Mouse (Mus musculus): Measurements from ENCODE around the gene Gys1.

DNA sequence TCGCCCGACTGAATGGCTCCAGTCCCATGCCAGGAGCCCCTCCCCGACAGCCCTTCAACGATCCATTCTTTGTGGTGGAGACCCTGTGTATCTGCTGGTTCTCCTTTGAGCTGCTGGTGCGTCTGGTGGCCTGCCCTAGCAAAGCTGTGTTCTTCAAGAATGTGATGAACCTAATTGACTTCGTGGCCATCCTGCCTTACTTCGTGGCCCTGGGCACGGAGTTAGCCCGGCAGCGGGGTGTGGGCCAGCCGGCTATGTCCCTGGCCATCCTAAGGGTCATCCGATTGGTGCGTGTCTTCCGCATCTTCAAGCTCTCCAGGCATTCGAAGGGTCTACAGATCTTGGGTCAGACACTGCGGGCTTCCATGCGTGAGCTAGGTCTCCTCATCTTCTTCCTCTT, 25.7 kb upstream of the Gys1 start:
- no peak for TF ChIP-seq GATA1 (IDR thresholded peaks at IDR 0.05; ENCODE audit: borderline replicate concordance, low read length)
- no peak for TF ChIP-seq CTCF (IDR thresholded peaks at IDR 0.05; ENCODE audit: low read depth, low read length)
- no peak for TF ChIP-seq GATA2 (IDR thresholded peaks at IDR 0.05; ENCODE audit: borderline replicate concordance, low read depth, low read length)
- TF ChIP-seq TAL1 (conservative IDR thresholded peaks at IDR 0.05; ENCODE audit: low read depth, low read length) = no peak
